Mouse (Mus musculus): ENCODE data around the gene Ralgps1.

The Ralgps1 gene

DNA sequence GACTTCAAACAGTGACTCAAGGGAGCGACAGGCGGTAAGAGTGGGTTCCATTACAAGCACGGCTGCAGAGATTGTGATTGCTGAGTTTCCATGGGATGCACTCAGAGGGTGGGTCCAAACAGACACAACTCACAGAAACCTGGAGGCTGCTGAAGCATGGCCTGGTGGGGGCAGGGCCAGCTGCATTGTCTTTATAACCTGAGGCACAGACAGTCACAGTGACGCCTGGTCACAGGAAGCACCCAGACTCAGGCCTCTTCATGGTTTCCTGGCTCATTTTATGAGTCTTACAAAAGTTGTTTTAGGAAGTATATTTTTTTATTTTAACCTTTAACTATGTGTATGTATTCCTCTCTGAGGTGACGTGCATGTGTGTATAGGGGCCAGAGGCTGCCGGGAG is 201.8 kb downstream of the Ralgps1 start:
- DNase-seq: no peak

DNA sequence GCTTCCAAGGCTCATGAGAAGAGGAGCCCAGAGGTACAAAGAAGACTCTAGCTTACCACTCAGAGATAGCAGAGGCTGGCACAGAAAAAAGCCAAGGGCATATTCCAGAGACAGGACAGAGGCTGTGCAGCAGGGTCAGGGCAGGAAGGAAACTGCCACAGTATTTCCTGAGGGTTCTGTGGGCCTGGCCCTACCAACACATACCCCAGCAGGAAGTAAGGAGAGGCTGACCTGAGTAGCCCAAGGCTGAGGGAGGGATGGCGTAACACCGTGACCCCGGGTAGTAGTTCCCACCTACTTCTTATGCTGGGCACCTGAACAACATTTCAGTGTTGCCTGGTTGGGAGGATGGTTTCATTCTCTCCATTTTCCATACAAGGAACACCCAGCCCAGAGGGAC is 204.2 kb downstream of the Ralgps1 start:
- DNase-seq: no peak

DNA sequence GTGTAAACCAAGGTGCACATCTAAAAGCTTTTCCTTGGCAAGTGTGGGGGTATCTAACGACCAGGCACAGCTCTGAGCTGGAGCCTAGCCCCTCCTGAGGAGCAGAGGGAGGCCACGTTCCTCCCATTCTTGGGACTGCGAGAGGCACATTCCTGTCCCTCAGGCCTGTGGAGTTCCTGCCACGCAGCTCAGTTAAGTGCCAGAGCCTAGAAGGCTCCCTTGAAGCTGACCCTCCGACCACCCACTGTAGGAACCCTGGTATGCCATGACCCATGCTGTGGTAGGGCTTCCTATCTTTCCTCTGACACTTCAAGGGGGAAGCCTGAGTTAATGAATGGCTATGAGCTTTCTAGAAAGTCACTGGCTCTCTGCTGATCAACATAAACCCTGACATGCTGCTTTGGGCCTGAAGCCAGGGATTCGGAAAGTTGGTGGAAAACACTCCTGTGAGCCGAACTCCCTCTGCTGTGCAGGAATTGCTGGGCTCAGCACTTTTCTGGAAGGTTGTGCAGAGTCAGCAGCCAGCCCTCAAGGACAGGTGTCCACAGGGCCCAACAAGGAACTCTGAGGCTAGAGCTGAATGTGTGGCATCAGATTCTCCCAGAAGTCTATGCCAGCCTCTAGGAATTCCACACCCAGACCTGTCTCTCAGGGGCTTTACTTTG is 205.4 kb downstream of the Ralgps1 start:
- peak; percentile 88 for DNase-seq

DNA sequence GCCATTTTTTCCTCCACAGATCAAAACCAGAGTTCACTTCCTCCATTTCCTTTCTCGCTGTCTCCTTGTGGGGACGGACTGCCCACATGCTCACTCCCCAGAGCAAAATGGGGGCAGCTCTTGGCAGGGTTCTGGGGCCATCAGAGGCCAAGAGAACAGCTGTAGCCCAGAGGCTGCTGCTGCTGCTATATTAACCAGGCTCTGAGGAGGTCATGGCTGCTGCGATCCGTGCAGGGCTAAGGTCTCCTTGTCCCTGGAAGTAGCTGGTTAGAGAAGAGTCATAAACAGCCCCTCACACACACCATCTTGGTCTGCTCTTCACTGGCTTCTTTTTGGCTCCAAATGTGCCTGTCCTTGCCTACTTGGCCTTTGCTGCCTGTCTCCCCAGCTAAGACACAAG is 206.1 kb downstream of the Ralgps1 start:
- peak; percentile 75 for DNase-seq

DNA sequence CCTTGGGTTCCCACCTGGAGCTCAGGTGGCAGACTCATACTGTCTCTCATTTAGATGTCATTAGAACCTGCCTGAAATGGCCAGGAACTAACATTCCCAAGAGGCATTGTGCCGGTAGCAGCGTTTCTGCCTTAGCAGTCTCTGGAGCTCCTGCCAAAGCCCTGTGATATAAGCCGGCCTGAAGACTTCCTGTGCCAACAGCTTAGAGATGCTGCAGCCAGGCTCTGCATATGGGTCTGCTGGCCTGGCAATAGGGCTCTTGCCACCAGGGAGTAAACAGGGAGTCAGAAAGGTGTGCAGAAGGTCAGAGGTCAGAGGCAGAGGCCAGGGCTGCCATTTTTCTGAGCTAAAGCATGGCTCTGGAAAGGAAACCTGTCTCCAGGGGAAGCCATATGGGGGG is 206.6 kb downstream of the Ralgps1 start:
- DNase-seq: no peak

GRCm38 (mm10) chr2:33162126-33162525 is 209.2 kb downstream of the Ralgps1 start:
- DNase-seq: no peak

- DNase-seq: peak; percentile 58
Measured at GRCm38 (mm10) chr2:33160326-33160973, 210.8 kb downstream of the Ralgps1 start.

DNA sequence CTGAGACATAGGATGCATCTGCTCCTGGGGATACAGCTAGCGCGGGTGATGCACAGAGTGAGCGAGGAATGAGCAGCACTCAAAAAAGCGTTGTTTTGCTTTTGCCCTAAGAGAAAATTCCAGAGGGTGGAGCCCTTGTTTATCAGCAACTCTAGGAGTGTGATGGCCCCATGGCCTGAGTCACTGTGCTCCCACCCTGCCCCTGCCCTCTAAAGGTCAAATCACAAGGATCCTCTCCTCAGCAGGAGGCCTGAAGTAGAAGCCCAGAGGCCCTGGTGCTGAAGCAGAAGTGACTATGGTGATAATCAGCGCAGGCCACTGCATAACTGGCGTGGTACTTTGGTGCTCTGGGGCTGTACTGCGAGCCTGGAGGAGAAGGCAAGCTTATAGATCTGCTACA is 211.7 kb downstream of the Ralgps1 start:
- no peak for DNase-seq

DNA sequence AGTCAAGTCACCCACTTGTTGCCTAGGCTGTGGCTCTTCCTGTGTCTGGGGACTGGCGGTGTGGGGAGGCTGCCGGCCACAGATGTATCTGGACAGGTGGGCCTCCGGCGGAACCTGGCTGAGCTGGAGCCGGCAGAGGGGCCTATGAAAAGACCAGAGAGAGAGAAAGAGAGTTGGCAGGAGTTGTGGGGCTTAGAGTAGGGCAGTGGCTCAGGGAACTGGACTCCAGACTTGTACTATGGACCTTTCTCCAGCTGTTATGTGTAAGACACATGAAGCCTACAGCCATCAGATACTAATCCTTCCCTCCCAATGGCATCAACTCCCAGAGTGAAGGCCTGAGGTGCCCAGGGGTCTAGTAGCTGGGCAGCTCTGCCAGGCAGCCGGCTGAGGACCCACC is 212.4 kb downstream of the Ralgps1 start:
- DNase-seq: peak; percentile 46

DNA sequence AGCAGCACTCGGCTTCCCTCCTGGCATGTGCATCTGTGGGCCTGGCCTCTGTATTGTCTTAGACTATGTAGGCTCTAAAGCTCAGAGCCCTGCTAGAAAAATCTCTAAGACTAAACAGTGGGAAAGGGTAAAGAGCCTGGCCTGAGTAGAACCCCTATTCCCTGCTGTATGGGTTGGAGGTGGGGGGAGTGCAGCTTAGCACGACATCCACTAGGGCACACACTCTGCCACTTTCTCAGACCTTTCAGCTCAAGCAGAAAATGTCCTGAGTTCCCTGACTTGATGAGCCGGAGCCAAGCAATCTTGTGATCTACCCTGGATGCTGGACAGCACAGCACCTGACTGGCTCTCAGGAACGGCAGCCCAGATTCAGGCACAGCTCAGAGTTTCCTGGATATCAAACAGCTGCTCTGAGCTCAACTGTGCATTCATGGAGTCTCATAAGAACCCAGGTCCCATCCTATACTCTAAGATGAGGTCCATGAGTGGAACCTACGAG is 215.0 kb downstream of the Ralgps1 start:
- DNase-seq: peak; percentile 79

- DNase-seq: peak; percentile 88
Measured at GRCm38 (mm10) chr2:33154751-33155372, 216.4 kb downstream of the Ralgps1 start.

GRCm38 (mm10) chr2:33146994-33147393 is 224.3 kb downstream of the Ralgps1 start:
- DNase-seq: no peak

DNA sequence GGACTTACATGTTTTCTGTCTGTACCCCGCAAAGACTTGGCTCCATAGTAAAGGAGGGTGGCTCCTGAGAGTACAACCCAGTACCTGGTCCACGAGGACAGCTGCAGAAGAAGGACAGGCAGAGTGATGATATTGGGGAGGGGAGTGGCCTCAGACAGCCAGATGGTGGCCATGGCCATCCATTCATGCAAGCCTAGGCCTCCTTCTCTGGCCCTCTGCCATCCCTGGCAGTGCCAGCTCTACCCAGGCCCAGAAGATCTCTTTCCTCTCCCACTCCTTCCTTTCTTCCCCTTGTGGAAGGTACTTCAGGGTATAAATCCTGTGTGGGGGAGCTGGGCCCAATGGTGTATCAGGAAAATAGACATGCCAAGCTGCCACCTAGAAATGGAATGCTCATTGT is 228.0 kb downstream of the Ralgps1 start:
- DNase-seq: no peak

GRCm38 (mm10) chr2:33138491-33138890 is 232.8 kb downstream of the Ralgps1 start:
- DNase-seq: no peak

GRCm38 (mm10) chr2:33137731-33138130 is 233.6 kb downstream of the Ralgps1 start:
- DNase-seq: no peak

GRCm38 (mm10) chr2:33137244-33137643 is 234.0 kb downstream of the Ralgps1 start:
- no peak for DNase-seq

DNA sequence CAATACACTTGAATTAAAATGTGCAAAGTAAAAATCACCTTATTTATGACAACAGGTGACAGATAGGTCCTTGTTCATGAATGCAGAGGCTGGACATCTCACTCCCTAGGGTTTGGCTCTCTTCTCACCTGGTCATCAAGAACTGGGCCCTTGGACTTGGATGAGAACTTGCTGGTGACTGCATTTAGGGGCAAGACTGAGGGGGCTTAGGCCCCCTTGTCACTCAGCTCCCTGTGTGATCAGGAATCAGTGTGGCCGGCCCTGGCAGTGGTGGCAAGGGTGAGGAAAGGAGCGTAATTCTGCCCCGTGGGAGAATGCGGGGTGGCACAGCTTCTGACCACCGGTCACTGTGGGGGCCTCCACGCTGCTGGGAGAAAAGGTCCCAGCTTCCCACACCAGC is 234.9 kb downstream of the Ralgps1 start:
- no peak for DNase-seq

GRCm38 (mm10) chr2:33134766-33135490 is 236.4 kb downstream of the Ralgps1 start:
- DNase-seq: no peak

DNA sequence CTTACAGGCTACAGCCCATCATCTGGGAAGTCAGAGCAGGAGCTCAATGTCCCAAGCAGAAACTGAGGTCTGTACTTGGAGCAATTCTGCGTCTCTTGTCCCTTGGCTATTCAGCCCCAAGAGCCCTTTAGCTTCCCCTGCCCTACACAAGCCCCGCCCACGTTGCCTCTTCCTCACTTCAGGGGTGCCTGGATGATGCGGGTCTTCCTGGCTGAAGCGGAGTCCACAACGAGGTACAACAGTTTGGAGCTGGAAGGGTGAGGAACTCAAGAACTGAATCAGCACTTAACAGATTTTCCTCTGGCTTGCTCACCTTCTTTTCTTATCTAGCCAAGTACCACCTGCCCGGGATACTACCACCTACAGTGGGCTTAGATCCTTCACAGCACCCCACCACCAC is 239.0 kb downstream of the Ralgps1 start:
- DNase-seq: peak; percentile 14

DNA sequence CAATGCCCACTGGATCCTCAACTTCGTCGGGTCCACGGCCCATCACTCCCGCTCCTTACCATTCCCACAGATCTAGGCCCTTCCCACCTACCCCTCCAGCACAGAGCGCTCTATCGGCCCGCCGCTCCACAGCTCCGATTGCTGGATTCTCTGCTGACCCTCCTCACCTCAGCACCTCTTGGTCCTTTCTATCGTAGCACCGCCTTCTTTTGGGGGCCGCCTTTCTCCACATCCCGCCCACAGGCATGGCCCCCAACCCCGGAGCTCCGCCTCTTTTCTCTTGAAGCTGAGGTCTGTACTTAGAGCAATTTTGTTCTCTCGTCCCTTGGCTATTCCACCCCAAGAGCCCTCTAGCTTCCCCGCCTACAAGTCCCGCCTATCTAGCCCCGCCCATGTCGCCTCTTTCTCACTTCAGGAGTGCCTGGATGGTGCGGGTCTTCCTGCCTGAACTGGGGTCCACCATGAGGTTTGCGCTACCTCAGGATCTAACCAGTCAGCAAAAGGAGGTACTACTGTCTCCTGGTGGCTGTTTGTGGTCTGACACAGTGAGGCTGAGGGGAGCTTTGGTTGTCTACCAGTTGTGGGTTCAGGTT is 239.7 kb downstream of the Ralgps1 start, which contains the start of gene Garnl3:
Gene Garnl3 (minus strand): TSS at position 155 of the 593 bp plus-strand sequence.
- peak; percentile 74 for DNase-seq

GRCm38 (mm10) chr2:33130526-33131483 is 240.5 kb downstream of the Ralgps1 start:
- DNase-seq: peak; percentile 98

GRCm38 (mm10) chr2:33130141-33130525 is 241.2 kb downstream of the Ralgps1 start:
- no peak for DNase-seq
